Mouse (Mus musculus) heart, postnatal 0 days (tissue): Measurements from ENCODE around the gene Foxf1. TPM values are rescaled to one million over a fixed set of nuclear protein-coding genes. Genes with fewer than 3 reads are reported as not detected.
A peak's percentile ranks its signal among the peaks of the same experiment; 100 is the strongest.

Experiments
- ATAC-seq: fragments of 200-750 bp; cut with Nextera tagmentation; 2 replicates; pipeline ENCODE4 v1.8.0; 2017; ENCODE audit warnings: low read depth, moderate number of reproducible peaks, moderate library complexity; ENCODE audit not compliant: insufficient read depth
- DNase-seq: peaks from one replicate; pipeline ENCODE4 v3.0.0-alpha.2; 2016; ENCODE audit warnings: low spot score
- H3K27ac ChIP-seq: fragments of 300-500 bp; sonication (generic); 2 replicates; pipeline ENCODE4 v1.5.1; 2014; ENCODE audit warnings: low read depth, mild to moderate bottlenecking
- H3K27me3 ChIP-seq: fragments of 300-500 bp; sonication (generic); 2 replicates; pipeline ENCODE4 v1.6.1; 2014; ENCODE audit warnings: low read length, mixed read lengths; ENCODE audit not compliant: control insufficient read depth, insufficient read depth
- H3K36me3 ChIP-seq: fragments of 300-500 bp; sonication (generic); replicated peaks from 2 replicates; pipeline ENCODE4 v1.6.1; 2014; ENCODE audit warnings: low read length, mixed read lengths; ENCODE audit not compliant: control insufficient read depth, insufficient read depth
- H3K4me1 ChIP-seq: fragments of 300-500 bp; sonication (generic); 2 replicates; pipeline ENCODE4 v1.6.1; 2014; ENCODE audit warnings: antibody characterized with exemption; ENCODE audit not compliant: control insufficient read depth, insufficient read depth
- H3K4me2 ChIP-seq: fragments of 300-500 bp; sonication (generic); 2 replicates; pipeline ENCODE4 v1.6.1; 2014; ENCODE audit warnings: low read depth, mild to moderate bottlenecking, low read length, moderate library complexity
- H3K4me3 ChIP-seq: fragments of 300-500 bp; sonication (generic); 2 replicates; pipeline ENCODE4 v1.5.1; 2014; ENCODE audit warnings: low read depth, low read length
- H3K9ac ChIP-seq: fragments of 300-500 bp; sonication (generic); replicated peaks from 2 replicates; pipeline ENCODE4 v1.6.1; 2014; ENCODE audit warnings: low read depth, low read length, mixed read lengths
- H3K9me3 ChIP-seq: fragments of 300-500 bp; sonication (generic); replicated peaks from 2 replicates; pipeline ENCODE4 v1.6.1; 2016; ENCODE audit warnings: low read length; ENCODE audit not compliant: control insufficient read depth
- CTCF ChIP-seq: IDR thresholded peaks from 2 replicates; pipeline ENCODE4 v1.5.1; 2016; ENCODE audit warnings: antibody characterized with exemption, control low read depth, low read depth
- EP300 ChIP-seq: IDR thresholded peaks from 2 replicates; pipeline ENCODE4 v1.6.1; 2016; ENCODE audit warnings: antibody characterized with exemption, low read depth
- WGBS: fragments of 180-500 bp; shearing (Covaris S2); extraction: QIAGEN DNeasy Blood & Tissue Kit; methylation state at CpG from one replicate; pipeline ENCODE4 v1.1.7; 2014; 5-methylcytosine and 5-hydroxymethylcytosine counted together
- polyA plus RNA-seq: library from polyadenylated mRNA; unstranded; fragments of >200 nt; fragmentation: Nextera tagmentation; extraction: Ambion mirVana; gene quantifications from 2 replicates; pipeline ENCODE4 v1.2.1, GENCODE M21; 2015
- total RNA-seq: library from RNA; depleted of rRNA; stranded (reverse); fragments of >200 nt; gene quantifications from 2 replicates; pipeline ENCODE4 v1.2.3, GENCODE M21; 2014; ENCODE audit warnings: low replicate concordance

The Foxf1 gene
- total and polyA plus RNA-seq, 2 experiments from 2014 or later, result 0.23 to 3.1 TPM

DNA sequence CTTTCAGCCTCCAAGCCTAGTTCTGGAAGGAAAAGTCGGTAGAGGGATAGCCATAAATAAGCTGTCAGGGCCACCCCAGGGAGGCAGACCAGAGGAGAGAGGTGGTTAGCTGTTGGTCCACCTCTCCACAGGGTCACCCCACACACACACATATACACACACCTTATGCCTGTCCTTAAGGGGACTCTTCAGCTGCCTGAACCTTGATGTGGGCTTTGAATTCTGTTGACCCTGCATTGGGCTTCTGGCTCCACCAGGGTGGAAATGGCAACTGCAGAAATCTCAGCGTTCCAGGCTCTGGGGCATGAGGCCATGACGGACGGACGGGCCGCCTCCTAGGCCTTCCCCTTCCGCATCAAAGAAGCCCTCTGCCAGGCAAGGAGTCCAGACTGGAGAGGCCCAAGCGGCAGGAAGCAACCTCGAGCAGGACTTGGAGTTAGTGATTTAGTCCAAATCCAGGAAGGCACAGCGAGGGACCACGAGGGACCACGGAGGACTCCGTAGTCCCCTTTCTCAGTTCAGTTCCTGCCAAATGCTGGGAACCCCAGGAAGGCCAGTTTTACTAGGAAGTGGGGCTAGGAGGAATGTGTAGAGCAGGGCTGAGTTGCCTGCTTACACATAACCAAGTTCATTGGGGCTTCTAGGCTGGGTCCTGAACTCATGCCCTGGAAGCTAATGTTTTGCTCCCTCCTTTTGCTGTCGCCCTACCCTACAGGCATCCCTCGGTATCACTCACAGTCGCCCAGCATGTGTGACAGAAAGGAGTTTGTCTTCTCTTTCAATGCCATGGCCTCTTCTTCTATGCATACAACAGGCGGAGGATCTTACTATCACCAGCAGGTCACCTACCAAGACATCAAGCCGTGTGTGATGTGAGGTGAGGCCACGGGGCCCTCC lies 2.1 kb downstream of the Foxf1 start:
- no peaks in the 10 kb centered on the region for H3K9me3 ChIP-seq
- peaks cover 100% of the 10 kb centered on the region for H3K27me3 ChIP-seq
- no peak overlapping the region for H3K4me3 ChIP-seq
- H3K4me1 ChIP-seq, result peaks cover 16% of the 10 kb centered on the region; the same call in 1 of the 2 replicates
- no peaks in the 10 kb centered on the region for H3K36me3 ChIP-seq
- DNase-seq (no peak), ATAC-seq (no peak)
- TF ChIP-seq CTCF, result no peak
- no peak for TF ChIP-seq EP300
- H3K4me2 ChIP-seq, result no peak overlapping the region
- H3K27ac ChIP-seq, result no peak overlapping the region
- 55% methylated on average over 19 of the region's 19 CpGs for WGBS
- H3K9ac ChIP-seq, result no peak overlapping the region

DNA sequence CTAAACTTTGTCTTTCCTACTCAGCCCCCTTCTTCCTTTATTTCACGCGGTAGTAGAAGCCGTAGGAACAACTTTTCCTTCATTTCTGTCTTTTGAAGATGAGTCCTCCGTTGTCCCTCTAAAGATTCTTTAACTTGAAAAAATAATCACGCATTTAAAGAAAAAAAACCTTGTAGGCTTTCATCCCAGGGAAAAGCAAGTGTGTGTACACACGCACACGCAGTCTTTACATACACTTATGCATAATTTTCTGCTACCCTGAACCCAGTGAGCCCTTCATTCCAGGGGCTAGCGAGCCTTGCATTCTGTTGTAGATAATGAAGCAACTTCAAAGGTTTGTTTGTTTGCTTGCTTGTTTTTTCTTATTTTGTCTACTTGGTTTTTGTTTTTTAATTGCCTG lies 4.1 kb downstream of the Foxf1 start:
- TF ChIP-seq CTCF (no peak), EP300 (no peak)
- H3K36me3 ChIP-seq, result no peaks in the 10 kb centered on the region
- no peak overlapping the region for H3K4me3 ChIP-seq
- H3K4me1 ChIP-seq, result peaks cover 9% of the 10 kb centered on the region; the same call in 1 of the 2 replicates
- H3K27ac ChIP-seq, result no peak overlapping the region
- 13% methylated on average over 8 of the region's 8 CpGs for WGBS
- H3K27me3 ChIP-seq, result peaks cover 99% of the 10 kb centered on the region
- H3K4me2 ChIP-seq, result no peak overlapping the region
- ATAC-seq (no peak), DNase-seq (no peak)
- H3K9me3 ChIP-seq, result no peaks in the 10 kb centered on the region
- H3K9ac ChIP-seq, result no peak overlapping the region

DNA sequence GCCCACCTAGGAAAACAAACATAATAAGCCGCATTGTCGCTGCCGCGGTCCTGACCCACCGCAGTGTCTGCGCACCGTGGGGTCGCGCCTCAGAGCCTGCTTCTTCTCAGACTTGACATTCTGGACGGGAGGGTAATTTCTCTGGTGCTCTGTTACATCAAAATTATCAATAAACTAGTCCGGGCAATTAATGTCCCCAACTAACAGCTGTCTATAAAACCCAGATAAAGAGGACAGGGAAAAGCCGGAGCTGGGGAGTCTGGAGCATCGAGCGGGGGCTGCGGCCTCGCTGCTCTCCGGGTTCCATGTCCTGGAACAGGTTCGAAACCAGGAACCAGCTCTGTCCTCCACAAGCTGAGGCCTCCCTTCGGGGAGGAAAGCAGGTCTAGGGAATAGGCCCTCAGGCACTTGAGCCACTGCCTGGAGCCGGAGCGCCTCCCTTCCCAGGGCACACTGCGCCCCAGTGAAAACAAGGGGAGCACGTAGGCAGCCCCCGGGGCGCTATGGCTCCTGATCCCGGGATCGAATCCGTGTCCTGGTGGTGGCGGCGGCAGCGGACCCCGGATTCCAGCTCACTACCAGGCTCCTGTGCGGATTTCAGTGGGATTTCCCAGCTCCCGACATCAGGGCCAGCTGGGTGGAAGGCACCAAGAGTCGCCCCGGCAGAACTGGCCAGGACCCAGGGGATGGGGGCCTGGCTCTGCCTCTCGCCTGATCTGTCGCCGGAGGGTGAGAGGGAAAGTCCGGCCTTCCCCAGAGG lies 4.9 kb downstream of the Foxf1 start:
- ATAC-seq (no peak), DNase-seq (no peak)
- Histone ChIP-seq H3K4me1 (peaks cover 5% of the 10 kb centered on the region; the same call in 1 of the 2 replicates), H3K9ac (no peak overlapping the region), H3K4me3 (no peak overlapping the region), H3K27ac (no peak overlapping the region), H3K36me3 (no peaks in the 10 kb centered on the region), H3K9me3 (no peaks in the 10 kb centered on the region), H3K4me2 (no peak overlapping the region), H3K27me3 (peaks cover 99% of the 10 kb centered on the region)
- 5% methylated on average over 40 of the region's 40 CpGs for WGBS
- TF ChIP-seq EP300 (no peak), CTCF (no peak)

DNA sequence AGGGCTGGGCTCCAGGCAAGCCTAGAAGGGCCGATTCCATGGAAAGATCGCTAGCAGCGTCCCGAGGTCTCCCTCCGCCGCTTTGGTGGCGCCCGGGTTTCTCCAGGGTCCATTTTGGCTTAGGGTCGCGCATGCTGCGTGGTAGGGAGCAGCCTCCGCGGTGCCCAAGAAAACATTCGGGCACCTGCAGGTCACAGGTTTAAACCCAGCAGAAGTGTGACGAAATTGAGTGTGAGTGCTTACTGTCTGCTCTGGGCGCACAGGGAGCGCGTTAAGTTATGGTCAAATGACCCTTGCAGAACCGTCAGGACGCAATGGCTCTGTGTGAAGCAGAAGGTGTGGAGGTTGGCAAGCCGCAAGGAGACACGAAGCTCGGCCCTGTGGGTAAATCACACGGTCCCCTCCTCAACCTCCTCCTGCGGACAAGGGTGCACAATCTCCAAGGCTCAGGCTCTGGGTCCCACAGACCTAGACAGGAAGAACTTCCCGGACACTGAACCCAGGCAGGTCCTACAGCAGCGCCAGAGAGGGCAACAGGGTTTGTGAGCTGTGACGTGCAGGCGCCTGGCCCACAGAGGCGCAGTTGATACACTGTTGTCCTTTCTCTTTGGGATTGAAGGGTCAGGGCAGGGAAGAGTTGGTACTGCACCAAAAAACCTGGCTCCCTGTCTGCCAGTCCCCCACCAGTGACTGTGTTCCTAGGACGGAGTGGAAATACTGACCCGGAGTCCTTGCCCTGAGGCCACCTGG lies 5.6 kb downstream of the Foxf1 start:
- H3K27me3 ChIP-seq, result peaks cover 97% of the 10 kb centered on the region
- WGBS, result 8% methylated on average over 32 of the region's 32 CpGs
- no peaks in the 10 kb centered on the region for H3K4me1 ChIP-seq
- no peak overlapping the region for H3K27ac ChIP-seq
- ATAC-seq (no peak), DNase-seq (no peak)
- TF ChIP-seq CTCF (no peak), EP300 (no peak)
- no peaks in the 10 kb centered on the region for H3K36me3 ChIP-seq
- H3K9me3 ChIP-seq, result no peaks in the 10 kb centered on the region
- H3K4me3 ChIP-seq, result no peak overlapping the region
- H3K4me2 ChIP-seq, result no peak overlapping the region
- no peak overlapping the region for H3K9ac ChIP-seq

DNA sequence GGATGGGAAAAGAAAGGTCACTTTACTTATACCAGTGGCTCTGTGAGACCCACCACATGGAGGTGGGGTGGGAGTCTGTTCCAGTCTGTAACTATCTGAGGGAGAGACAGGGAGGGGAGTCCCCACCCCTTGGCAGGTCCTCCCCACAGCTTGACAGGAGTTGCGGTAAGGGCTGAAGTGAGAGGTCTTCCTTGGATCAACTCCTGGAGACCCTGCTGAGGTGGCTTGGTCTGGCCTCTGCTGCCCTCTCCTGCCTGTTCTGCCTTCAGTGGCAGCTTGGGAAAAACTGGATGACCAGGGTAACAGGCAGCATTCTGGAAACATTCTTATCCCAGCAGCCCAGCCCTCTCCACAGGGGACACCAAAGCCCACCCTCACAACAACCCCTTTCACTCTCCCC lies 6.5 kb downstream of the Foxf1 start:
- TF ChIP-seq EP300 (no peak), CTCF (peak; percentile 48)
- Histone ChIP-seq H3K36me3 (no peaks in the 10 kb centered on the region), H3K9me3 (no peaks in the 10 kb centered on the region), H3K9ac (no peak overlapping the region), H3K4me3 (no peak overlapping the region), H3K4me1 (no peaks in the 10 kb centered on the region), H3K4me2 (no peak overlapping the region), H3K27ac (no peak overlapping the region), H3K27me3 (peaks cover 88% of the 10 kb centered on the region)
- ATAC-seq (no peak), DNase-seq (no peak)
- 0% methylated on average over 1 of the region's 1 CpGs for WGBS
